34 mouse cellular contexts compared by ENCODE assay signal in the genomic region with DNA sequence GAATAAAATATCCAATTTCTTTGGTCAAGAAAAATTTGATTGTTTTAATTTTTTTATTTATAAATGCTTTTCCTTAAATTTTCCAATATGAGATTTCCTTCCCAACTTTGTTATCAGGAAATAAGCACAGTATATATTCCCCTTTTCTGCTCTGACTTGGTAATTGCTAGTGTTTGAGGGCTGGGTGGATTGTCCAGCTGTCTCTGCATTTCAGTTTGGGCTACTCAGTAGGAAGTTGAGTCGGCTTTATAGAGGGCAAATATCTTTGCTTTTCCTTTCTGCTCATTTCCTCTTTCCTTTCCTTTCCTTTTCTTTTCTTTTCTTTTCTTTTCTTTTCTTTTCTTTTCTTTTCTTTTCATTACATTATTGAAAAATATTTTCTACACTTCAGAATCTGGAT.
"Had no signal": no experiment of that assay in that cellular context is flagged by ENCODE, and none has a peak within 500 bp of the region (broad histone marks: within the 10 kb centered on the region; RNA-seq: fewer than 3 reads in every experiment).

No protein-coding gene starts in this region.

- H3K9me3 ChIP-seq: heart, embryonic 10.5 days; heart, embryonic 12.5 days; heart, embryonic 13.5 days; heart, embryonic 15.5 days; hindbrain, embryonic 10.5 days; hindbrain, embryonic 12.5 days; hindbrain, embryonic 13.5 days; hindbrain, embryonic 15.5 days; intestine, embryonic 15.5 days; kidney, embryonic 15.5 days had no signal

- H3K4me3 ChIP-seq: heart, embryonic 10.5 days; heart, embryonic 12.5 days; heart, embryonic 13.5 days; heart, embryonic 15.5 days; hindbrain, embryonic 10.5 days; hindbrain, embryonic 12.5 days; hindbrain, embryonic 13.5 days; hindbrain, embryonic 15.5 days; intestine, embryonic 15.5 days; kidney, embryonic 15.5 days; layer of hippocampus, adult 2 months had no signal

- H3K9ac ChIP-seq: heart, embryonic 12.5 days; heart, embryonic 13.5 days; heart, embryonic 15.5 days; hindbrain, embryonic 12.5 days; hindbrain, embryonic 13.5 days; hindbrain, embryonic 14.5 days; hindbrain, embryonic 15.5 days; intestine, embryonic 15.5 days; kidney, embryonic 15.5 days had no signal

- H3K36me3 ChIP-seq: heart, embryonic 10.5 days; heart, embryonic 12.5 days; heart, embryonic 13.5 days; heart, embryonic 15.5 days; hindbrain, embryonic 10.5 days; hindbrain, embryonic 12.5 days; hindbrain, embryonic 13.5 days; hindbrain, embryonic 15.5 days; intestine, embryonic 15.5 days; kidney, embryonic 15.5 days had no signal

- DNase-seq: heart, postnatal 10 days; heart, postnatal 14 days; heart, postnatal 36 days; heart, postnatal 4 days; kidney, adult 11 months; kidney, adult 18-20 months; kidney, adult 2 months; kidney, adult 8-10 months; kidney, adult 9 months; kidney, postnatal 10 days; kidney, postnatal 14 days; kidney, postnatal 25 days; kidney, postnatal 36 days; kidney, postnatal 4 days; layer of hippocampus, adult 9-11 months; layer of hippocampus, postnatal 36 days had no signal

- H3K4me1 ChIP-seq: heart, embryonic 10.5 days; heart, embryonic 12.5 days; heart, embryonic 13.5 days; heart, embryonic 15.5 days; hindbrain, embryonic 10.5 days; hindbrain, embryonic 12.5 days; hindbrain, embryonic 13.5 days; hindbrain, embryonic 15.5 days; intestine, embryonic 15.5 days had no signal

- H3K27me3 ChIP-seq: heart, embryonic 12.5 days; heart, embryonic 13.5 days; heart, embryonic 15.5 days; hindbrain, embryonic 12.5 days; hindbrain, embryonic 13.5 days; hindbrain, embryonic 15.5 days; intestine, embryonic 15.5 days had no signal

- ATAC-seq: hindbrain, postnatal 0 days; inflammation-experienced regulatory T-cells, adult 6 months; intestine, embryonic 15.5 days; intestine, embryonic 16.5 days; intestine, postnatal 0 days had no signal

- H3K27ac ChIP-seq: heart, embryonic 10.5 days; heart, embryonic 13.5 days; heart, embryonic 15.5 days; hindbrain, embryonic 10.5 days; hindbrain, embryonic 12.5 days; hindbrain, embryonic 13.5 days; hindbrain, embryonic 14.5 days; hindbrain, embryonic 15.5 days; hindbrain, postnatal 0 days; intestine, embryonic 15.5 days; kidney, embryonic 15.5 days; kidney, postnatal 0 days; layer of hippocampus, adult 2 months had no signal

- H3K4me2 ChIP-seq: heart, embryonic 11.5 days; heart, embryonic 12.5 days; heart, embryonic 13.5 days; heart, embryonic 15.5 days; hindbrain, embryonic 12.5 days; hindbrain, embryonic 13.5 days; hindbrain, embryonic 14.5 days; hindbrain, embryonic 15.5 days; intestine, embryonic 15.5 days; kidney, embryonic 15.5 days had no signal
